Mouse (Mus musculus): ENCODE results near the gene Ttll11.

The Ttll11 gene

DNA sequence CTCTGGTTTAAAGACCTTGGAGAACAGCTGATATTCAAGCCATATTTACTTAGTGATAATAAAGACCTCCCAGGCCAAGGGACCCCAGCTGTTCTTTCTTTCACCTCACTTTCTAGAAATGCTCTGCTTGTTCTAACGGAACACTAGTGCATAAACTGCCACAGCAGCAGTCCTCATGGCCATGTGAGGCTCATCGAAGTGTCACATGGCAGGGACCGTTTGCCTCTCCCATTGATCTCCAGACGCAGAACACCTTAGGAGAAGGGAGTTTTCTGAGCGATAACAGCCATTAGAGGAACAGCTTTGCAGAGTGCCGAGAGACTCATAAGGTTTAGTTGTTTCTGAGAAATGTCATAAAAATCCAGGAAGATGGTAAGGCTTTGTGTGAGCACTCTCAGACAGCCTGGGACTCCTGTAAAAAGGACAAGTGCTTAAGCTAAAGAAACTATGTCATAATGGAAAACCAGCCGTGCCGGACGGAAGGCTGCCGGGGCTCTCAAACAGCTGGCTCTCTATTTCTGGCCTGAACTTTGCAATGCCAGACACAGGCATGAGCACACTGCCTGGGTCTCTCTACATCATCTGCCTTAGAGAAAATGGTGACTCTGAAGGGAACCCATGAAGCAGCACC lies 13.7 kb downstream of the Ttll11 start:
- no peak for DNase-seq (ENCODE audit: low spot score)

DNA sequence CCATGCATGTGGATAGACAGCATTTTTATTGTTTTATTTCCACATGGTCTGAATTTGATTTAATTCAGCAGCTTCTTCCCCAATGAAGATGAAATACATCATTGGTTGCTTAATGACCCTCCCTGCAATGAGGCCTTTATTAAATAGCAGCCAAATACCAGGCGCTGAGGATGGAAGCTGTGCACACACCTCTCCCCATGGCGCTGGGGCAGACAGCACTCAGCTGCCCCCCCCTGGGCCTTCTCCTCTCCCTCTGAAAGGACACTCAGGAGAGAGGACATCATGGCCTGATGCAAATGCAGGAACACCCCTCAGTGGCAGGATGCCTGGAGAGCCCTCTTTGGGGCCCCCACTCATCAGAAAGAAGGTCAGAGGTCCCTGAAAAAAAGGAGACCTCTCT lies 16.4 kb downstream of the Ttll11 start:
- no peak for DNase-seq (ENCODE audit: low spot score)

DNA sequence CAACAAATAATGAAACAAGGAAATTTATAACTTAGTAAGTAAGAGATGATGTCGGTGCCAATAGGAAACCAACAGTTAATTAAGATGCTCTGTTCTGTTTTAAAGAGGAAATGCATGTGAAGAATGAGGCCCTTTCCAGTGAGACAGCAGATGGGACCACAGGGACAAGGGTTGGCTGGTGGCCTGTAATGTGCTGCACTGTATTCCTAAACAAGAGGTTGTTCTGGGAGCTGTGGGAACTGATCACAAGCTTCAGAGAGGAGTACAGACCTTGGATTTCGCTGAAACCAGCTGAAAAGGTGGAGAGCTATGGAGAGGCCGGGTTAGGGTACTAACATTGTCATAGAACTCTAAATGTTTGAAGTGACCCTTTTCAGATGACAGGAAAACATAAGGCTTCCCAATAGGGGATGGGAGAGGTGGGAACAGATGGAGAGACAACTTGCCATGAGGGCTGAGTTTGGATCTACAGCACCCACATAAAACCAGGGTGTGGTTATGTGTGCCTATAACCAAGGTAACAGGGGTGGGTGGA lies 18.1 kb downstream of the Ttll11 start:
- DNase-seq (ENCODE audit: low spot score), result no peak

DNA sequence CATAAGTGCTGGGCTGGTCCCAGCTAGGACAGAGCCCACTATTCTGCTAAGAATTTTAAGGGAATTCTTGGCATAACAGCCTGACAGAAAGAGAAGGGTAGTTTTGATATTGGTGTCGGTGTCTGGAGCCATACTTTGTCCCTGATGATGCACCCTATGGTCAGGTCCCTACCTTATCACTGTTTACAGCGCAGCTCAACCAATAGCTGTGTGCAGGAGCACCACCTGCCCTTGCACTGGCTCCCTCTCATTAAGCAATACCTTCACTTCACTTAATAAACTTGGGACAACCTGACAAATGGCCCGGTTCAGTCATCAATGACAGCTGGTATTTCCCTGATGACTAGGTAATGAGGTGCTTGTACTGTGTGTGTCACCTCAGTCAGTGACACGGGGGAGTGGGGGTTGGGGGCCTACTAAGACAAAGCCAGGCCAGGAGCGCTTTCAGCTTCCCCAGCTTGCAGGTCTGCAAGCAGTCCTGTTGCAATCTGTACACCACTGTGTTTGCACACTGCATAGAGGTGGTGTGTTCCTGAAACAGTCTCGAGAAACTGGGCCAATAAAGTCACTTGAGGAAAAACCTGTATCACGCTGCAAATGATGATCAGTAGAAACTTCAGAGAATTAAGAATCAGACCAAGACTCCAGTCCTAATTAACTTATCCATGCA lies 22.1 kb downstream of the Ttll11 start:
- DNase-seq (ENCODE audit: low spot score), result no peak

DNA sequence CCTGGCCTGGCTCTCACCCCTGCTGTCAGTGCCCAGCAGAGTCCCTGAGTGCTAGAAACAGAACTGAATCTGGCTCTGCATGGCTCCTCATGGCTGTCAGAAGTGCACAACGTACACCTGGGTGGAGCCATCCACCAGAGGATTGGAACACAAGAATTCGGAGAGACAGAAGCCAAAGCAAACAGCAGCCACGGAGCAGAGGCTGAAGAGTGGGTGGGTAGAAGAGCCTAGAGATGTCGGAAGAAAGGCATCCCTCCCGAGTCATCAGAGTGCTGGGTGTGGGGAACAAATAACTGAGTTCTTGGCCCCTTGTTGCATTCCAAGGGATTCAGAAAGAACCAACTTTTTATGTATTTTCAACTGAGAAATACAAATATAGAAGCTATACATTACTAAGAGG lies 24.5 kb downstream of the Ttll11 start:
- DNase-seq (ENCODE audit: low spot score), result no peak

DNA sequence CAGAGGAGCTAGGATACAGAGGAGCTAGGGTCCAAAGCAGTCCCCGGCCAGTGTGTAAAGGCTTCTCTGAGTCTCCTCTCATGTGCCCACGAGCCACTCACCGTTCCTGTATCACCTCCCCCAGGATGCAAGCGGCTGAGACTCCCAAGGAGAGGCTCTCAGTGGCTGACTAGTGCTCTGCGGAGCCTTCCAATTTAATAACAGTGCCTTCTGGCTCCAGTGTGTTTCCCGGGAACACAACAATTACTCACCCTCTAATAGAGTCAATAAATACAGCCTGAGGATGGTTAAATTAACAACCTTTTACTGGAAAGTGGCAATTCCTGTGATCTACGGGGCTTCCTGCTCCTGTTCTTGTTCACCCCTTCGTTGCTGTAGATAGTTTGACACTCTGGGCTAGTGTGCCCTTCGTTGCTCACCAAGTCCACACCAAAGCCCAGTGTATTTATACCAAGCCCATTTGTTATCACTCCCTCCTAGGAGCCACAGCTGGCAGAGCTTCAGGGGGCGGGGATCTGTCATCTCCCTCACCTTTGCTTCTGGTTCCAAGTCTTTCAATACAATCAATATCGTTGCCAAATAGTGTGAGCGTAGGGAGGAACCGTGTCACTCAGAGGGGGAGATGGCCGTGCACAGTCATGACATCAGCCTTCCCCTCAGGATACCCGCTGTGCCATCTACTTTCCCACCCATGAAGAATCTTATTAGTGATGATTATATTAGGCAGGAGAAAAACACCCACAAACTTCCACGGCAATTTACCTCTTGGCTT lies 27.3 kb downstream of the Ttll11 start:
- DNase-seq (ENCODE audit: low spot score), result no peak

DNA sequence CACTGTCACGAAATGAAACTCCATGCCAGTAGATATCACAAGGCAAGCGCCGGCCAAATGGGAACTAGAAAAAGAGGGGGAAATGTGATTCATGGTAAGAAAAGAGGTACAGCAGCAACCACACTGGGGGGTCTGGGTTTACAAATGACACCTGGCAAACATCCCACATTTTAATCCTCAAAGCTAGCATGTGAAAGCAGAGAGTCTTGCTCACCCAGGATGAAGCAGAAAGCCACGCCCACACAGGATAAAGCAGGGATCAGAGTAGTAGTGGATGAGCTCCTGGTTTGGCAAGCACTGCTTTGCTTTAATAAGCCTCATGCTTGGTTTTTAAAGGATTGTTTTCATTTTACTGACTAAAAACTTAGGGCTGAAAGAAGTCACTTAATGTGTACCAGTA lies 34.8 kb downstream of the Ttll11 start:
- DNase-seq (ENCODE audit: low spot score), result no peak

DNA sequence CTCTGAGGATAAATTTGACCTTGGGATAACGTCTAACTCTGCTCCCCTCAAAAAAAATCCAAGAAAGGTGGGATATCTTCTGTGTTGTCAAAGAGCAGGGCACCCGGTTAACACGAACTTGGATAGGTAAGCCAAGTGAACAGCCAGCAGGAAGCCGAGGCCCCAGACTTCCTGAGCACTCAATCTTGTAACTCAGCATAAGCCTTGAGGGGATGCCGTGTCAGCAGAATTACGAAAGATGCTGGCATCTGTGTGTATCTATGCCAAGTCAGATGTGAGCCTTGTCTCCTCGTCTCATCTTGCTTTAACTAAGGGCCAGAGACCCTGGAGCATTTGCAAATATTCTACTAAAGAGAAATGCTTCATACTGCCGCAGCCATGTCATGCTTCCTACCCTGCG lies 36.8 kb downstream of the Ttll11 start:
- DNase-seq (ENCODE audit: low spot score), result no peak

DNA sequence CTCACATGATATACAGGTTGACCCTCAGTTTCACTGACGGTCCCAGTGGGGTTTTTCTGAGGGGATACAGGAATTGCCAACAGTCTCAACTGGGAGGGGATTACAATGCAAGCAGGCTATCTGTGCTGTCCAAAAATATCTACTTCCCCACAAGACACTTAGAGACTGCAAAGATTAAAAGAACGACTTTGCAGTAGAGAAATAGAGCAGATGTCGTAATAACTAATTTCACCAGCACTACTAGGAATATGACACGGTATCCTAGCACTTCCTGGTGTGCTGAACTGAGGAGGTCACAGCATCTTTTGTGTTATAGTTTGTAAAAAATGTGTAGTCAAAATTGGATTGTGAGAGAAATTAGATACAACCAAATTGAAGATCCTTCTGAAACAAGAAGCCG lies 44.7 kb downstream of the Ttll11 start:
- no peak for DNase-seq (ENCODE audit: low spot score)

DNA sequence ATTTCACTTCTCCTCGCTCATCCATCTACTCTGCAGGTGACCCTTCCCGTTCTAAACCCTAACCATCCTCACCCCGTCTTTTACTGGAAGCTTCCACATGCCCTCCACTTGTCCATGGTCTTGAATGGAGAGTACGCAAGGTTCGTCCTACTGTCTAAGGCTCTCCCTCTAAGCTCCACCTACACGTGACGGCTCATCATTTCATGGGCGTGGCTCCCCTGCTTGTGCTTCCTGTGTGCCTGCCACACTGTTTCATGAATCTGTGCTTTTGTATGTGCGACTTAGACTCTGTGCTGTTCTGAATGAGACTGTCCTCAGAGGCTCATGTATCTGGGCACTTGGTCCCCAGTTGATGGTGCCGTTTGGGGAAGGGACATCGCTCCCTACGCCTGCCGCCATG lies 46.6 kb downstream of the Ttll11 start:
- DNase-seq (ENCODE audit: low spot score), result no peak

DNA sequence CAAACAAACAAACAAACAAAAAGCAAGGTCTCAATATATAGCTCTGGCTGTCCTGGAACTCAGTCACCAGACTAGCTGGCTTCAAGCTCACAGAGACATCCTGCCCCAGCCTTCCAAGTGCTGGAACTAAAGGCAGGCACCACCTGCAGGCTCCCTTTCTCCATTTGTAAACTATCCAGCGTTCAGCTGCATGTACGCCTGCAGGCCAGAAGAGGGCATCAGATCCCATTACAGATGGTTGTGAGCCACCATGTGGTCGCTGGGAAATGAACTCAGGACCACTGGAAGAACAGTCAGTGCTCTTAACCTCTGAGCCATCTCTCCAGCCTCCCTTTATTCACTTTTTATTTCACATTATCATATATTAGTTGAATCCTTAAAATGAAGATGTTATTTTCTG lies 48.1 kb downstream of the Ttll11 start:
- DNase-seq (ENCODE audit: low spot score), result no peak

DNA sequence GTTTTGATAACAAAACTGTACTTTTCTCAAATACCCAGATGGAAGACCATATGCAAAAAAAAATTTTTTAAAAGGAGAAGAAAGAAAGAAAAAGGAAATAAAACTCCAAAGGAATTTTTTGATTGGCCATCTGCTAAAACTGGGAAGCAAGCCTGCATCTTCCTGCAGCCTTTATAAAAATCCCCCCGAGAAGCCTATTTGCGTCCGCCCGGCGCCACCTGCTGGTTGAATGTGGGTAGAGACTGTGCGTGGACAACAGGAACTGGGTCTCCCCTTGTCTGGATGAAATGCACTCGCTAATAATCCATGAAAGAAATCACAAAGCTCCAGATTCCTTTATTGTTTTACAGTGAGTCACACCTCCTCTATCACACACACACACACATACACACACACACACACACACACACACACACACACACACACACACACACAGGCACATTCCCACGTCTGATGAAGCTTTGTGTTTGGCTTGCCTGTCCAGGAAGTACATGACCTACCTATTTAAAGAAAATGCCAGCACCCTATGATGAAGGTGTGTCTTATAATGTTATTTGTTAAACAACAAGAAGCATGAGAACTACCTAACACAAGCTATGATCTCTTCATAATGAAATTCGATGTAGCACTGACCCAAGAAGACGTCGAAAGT lies 49.1 kb downstream of the Ttll11 start:
- DNase-seq (ENCODE audit: low spot score), result peak; percentile 87

DNA sequence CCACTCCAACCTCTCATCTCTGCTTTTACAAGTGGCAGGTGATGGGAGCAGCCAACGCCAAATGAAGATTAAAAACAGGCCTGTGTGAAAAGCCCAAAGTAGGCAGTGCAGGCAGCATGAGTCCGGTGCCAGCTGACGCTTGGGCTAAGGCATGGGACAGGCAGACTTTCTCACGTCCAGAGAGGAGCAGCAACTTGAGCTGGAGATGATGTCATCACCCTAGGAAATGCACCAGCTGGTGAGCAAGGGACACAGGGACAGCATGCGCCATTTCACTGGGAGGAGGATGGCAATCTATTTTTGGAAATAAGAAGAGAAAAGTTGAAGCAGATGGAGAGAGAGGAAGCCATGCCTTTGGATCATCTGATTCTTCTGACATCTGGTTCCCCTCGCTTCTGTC lies 51.6 kb downstream of the Ttll11 start:
- DNase-seq (ENCODE audit: low spot score), result no peak

DNA sequence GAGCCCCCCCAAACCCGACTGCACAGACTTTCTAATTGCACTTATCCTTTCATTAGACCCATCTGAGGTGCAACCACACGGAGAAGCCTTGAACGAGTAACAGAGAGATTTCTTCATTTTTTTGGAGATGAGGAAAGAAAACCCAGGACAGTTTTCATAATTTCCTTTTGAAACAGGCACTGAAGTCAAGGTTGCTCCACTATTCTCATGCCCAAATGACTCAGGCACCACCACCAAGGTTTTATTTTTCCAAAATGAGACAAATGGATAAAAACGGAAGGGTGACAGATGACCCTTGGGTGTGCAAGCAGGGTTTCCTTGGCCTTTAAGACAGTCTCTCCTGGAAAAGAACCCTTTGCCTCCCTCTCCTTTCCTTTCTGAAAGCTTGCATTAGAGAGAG lies 54.8 kb downstream of the Ttll11 start:
- no peak for DNase-seq (ENCODE audit: low spot score)

DNA sequence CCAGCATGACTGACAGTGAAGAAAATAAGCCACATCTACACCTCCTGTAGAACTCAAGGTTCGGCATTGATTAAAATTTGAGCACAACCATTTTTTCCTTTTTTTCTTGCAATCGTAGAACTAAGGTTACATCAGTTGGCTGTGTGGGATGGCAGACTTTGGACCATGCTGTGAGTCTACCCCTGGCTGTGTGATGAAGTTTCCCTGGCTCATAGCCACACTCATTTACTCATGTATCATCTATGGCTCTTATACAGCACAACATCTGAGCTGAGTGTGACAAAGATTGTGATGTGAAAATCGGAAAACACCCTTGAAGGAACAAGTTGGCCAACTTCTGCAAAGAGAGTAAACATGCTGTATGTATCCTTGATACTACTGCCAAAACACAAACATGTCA lies 56.8 kb downstream of the Ttll11 start:
- no peak for DNase-seq (ENCODE audit: low spot score)

DNA sequence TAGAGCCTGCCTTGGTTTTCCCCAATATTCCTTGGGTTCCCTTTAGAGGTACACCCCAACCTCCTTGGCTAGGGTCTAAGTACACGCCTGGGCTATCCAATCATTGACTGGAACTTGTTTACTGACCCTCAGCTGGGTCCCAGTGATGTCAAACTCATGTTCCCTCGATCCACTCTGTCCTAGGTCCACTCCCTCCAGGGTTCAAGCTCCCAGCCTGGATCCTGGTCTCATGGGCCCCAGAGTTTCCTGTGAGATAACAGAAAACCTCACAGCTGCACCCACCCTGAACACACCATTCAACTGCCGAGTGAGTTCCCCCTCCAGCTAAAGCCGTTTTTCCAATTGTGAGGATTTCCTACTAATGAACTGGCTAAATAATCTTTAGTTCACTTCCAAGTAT lies 67.6 kb downstream of the Ttll11 start:
- DNase-seq (ENCODE audit: low spot score), result no peak

DNA sequence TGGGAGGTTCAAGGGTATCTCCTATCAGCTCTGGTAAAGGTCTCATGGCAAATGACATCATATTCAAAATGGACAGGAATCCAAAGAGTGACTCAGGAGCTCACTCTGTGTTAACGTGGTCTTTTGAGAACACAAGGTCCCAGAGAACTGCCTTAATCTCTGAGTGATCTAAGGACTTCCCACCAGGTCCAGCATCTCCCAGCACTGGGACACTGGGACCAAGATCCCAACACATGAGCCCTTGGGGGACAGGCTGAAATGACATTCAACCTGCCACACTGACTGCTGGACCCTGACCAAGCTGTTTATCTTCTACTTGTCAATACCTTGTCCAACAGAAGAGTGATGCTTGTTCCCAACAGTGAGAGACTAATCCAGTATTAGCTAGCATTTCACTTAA lies 68.0 kb downstream of the Ttll11 start:
- no peak for DNase-seq (ENCODE audit: low spot score)

DNA sequence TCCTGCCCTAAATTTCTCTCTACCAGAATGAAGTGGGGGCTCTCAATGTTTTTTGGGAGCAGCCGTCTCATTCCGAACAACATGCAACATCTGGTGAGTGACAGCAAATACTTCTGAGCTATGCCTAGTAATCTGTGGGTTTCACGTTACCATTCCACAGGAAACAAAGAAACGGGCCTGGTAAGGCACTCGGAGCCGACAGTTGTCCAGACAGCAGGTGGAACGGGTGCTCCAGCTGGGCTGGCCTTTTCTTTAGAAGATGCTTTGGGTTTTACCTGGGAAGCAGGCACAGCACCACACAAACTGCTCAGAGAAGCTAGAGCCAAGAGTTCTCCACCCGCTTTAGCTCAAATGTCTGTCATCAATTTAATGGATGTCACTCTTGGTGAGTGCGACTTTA lies 69.0 kb downstream of the Ttll11 start:
- DNase-seq (ENCODE audit: low spot score), result peak; percentile 17

DNA sequence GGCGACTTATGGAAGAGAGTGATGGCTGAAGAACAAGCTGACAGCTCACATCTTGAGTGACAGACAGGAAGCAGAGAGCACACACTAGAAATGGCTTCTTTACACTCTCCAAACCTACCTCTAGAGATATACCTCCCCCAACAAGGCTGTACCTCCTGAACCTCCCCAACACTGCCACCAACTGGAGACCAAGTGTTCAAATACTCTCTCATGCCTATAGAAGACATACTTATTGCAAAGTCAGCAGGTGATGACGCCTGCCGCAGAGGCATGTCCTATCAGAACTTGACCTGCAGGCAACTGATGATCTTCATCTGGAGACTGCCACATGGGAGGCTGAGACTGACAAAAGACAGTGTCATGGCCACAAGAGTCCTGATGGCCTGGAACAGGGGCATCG lies 70.4 kb downstream of the Ttll11 start:
- DNase-seq (ENCODE audit: low spot score), result no peak

DNA sequence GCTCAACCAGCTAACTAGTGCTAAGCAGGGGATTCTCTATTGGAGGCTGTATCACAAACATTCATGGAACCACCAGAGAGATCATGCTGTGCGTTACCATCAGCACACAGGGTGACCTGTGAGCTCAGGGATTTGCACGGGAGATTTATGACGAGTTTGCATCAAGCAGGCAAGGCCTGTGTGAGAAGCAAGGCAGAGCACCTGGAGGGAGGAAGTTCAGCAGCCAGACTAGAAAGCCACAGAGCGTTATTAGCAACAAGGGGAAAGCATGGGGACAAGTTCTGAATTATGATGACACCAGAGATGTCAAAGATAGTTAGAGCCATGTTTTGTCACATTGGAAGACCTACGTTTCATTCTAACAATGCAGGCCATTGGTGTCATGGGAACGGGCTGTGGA lies 72.1 kb downstream of the Ttll11 start:
- no peak for DNase-seq (ENCODE audit: low spot score)

DNA sequence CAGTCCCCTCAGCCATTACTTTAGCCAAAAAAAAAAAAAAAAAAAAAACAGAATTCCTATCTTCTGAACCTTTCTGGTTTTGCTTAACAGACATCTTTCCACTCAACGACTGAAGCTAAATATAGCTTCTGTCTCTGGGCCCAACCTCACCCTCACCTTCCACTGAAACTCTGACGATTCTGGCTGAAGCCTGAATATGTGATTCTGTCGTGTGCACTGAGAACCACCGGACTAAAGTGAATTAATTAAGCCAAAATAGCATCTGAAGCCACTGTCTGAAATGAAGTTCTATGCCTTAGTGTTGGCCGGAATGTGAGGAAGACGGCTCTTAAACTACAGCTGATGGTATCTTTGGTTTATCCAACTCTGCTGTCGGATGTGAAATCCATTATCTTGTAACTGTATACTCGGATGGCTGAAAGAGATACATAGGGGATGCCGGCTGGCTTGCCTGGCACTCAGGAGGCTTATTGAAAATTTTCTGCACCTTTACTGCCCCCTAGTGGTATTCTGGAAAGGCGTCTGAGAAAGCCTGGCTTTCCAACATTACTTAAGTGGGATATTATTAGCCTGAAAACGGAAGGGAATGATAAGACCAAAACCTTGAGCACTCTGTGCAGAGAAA lies 73.4 kb downstream of the Ttll11 start:
- DNase-seq (ENCODE audit: low spot score), result peak; percentile 83

DNA sequence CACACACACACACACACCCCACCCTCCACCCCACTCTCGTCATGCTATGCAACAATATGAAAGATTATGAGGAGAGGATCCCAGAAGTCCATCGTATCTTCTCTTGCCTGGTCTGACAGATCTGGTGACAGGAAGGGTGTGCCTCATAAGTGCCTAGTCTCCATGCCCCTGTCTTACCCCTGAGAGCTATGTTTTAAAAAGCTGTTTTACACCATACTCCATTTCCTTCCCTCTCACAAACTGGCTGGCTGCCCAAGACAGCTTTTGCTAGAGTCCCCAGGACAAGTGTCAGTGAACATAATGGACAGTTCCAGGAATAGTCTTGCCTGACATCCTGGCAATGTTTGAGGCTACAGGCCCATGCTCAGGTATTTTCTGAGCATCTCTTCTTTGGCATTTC lies 78.9 kb downstream of the Ttll11 start:
- DNase-seq (ENCODE audit: low spot score), result no peak
